Mouse (Mus musculus): ENCODE results near the gene Slc25a35. TPM values are rescaled to one million over a fixed set of nuclear protein-coding genes. Genes with fewer than 3 reads are reported as not detected.
"Not testable (repeated sequence)": the region's sequence is repeated elsewhere in the genome, so short reads cannot be mapped to it uniquely, and the experiment has no call there.

Slc25a35 gene
- polyA plus RNA-seq, 1 experiment from 2014 or later, result 2.1 TPM

DNA sequence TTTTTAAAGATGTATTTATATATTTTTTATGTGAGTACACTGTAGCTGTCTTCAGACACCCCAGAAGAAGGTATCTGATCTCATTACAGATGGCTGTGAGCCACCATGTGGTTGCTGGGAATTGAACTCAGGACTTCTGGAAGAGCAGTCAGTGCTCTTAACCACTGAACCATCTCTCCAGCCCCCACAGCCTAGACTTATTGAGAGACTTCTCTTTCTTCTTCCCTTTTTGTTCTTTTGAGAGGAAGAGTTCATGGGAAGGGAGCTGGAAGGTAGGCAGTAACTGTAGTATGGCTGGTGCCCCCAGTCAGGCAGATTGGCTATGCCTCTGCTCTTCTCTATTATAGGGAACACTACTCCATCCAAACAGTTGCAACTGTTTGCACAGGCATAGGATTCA is 38.6 kb downstream of the Slc25a35 start:
- H3K9ac ChIP-seq (ENCODE audit: low read length); H3K9me3 ChIP-seq (ENCODE audit: control insufficient read depth, low read length); H3K4me1 ChIP-seq (ENCODE audit: control insufficient read depth, insufficient read depth, low read length); H3K27ac ChIP-seq (ENCODE audit: low read depth, low read length); ATAC-seq (ENCODE audit: insufficient read depth, low FRiP score, low TSS enrichment); H3K27me3 ChIP-seq (ENCODE audit: control insufficient read depth, insufficient read depth, low read length); H3K4me2 ChIP-seq (ENCODE audit: low read depth); DNase-seq (ENCODE audit: low spot score); H3K36me3 ChIP-seq (ENCODE audit: control insufficient read depth, insufficient read depth, low read length); H3K4me3 ChIP-seq (ENCODE audit: low read depth, low read length): not testable (repeated sequence)

DNA sequence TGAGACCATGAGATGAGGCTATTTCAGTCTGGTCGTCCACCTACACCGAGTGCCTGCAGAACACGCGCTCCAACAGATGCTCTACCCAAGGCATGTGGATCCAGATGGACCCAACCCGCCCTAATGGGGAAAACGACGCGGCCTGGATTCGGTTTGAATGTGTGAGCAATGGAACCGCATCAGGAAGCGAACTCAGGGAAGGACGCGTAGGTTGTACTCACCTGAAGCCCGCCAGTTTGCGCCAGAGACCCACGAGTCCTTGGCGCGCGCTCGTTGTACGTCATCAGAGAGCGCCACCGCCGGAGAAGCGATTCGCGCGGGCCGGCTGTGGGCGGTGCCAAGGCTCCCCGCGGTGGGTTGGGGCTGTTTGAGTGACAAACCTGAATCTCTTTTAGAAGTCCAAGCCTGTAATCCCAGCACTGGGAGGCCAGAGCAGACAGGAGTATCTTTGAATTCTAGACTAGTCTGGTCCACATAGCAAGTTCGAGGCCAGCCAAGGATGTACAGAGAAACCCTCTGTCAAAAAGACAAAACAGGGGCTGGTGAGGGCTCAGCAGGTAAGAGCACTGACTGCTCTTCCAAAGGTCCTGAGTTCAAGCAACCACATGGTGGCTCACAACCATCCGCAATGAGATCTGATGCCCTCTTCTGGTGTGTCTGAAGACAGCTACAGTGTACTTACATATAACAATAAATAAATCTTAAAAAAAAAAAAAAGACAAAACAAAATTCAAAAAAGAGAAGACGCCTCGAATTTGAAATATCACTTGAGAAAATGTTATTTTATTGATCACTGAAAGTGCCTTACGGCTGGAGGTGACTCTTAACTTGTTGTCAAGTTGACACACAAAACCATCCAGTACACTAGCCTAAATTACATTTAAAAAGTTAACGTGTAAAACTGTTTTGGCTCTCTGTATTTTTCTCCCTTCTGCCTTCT is 40.5 kb downstream of the Slc25a35 start, which contains the start of gene Pfas:
Gene Pfas (minus strand): TSS at position 279 of the 940 bp plus-strand sequence.
- Histone ChIP-seq H3K4me2 (ENCODE audit: low read depth) (peak within 1 kb of the TSS; percentile 47), H3K4me1 (ENCODE audit: control insufficient read depth, insufficient read depth, low read length) (peaks cover 8% of the 10 kb centered on the region; the same call in 1 of the 2 replicates), H3K27ac (ENCODE audit: low read depth, low read length) (no peak within 1 kb of the TSS), H3K4me3 (ENCODE audit: low read depth, low read length) (peak within 1 kb of the TSS; percentile 71), H3K9me3 (ENCODE audit: control insufficient read depth, low read length) (no peaks in the 10 kb centered on the region), H3K36me3 (ENCODE audit: control insufficient read depth, insufficient read depth, low read length) (no peaks in the 10 kb centered on the region), H3K27me3 (ENCODE audit: control insufficient read depth, insufficient read depth, low read length) (no peaks in the 10 kb centered on the region), H3K9ac (ENCODE audit: low read length) (peak within 1 kb of the TSS; percentile 70)
- DNase-seq (ENCODE audit: low spot score) (peak; percentile 95), ATAC-seq (ENCODE audit: insufficient read depth, low FRiP score, low TSS enrichment) (peak; percentile 68; the same call in 1 of the 2 replicates)
- 9% methylated on average over 38 of the region's 38 CpGs for WGBS

DNA sequence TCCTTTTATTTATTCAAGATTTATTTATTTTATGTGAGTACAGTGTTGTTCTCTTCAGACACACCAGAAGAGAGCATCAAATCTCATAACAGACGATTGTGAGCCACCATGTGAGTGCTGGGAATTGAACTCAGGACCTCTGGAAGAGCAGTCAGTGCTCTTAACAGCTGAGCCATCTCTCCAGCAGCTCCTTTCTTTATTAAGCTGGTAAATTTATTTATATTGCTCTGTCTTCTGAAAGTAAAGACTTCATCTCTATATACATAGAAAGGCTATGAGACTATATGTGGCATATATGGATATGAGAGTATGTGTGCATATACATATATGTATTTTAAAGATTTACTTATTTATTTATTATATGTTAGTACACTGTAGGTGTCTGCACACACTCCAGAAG is 41.6 kb downstream of the Slc25a35 start:
- Histone ChIP-seq H3K4me3 (ENCODE audit: low read depth, low read length) (no peak overlapping the region), H3K4me1 (ENCODE audit: control insufficient read depth, insufficient read depth, low read length) (peaks cover 8% of the 10 kb centered on the region; the same call in 1 of the 2 replicates), H3K36me3 (ENCODE audit: control insufficient read depth, insufficient read depth, low read length) (no peaks in the 10 kb centered on the region), H3K27ac (ENCODE audit: low read depth, low read length) (no peak overlapping the region), H3K9ac (ENCODE audit: low read length) (no peak overlapping the region), H3K27me3 (ENCODE audit: control insufficient read depth, insufficient read depth, low read length) (no peaks in the 10 kb centered on the region), H3K9me3 (ENCODE audit: control insufficient read depth, low read length) (no peaks in the 10 kb centered on the region), H3K4me2 (ENCODE audit: low read depth) (no peak overlapping the region)
- ATAC-seq (ENCODE audit: insufficient read depth, low FRiP score, low TSS enrichment), result no peak
- 100% methylated on average over 1 of the region's 1 CpGs for WGBS
- no peak for DNase-seq (ENCODE audit: low spot score)

DNA sequence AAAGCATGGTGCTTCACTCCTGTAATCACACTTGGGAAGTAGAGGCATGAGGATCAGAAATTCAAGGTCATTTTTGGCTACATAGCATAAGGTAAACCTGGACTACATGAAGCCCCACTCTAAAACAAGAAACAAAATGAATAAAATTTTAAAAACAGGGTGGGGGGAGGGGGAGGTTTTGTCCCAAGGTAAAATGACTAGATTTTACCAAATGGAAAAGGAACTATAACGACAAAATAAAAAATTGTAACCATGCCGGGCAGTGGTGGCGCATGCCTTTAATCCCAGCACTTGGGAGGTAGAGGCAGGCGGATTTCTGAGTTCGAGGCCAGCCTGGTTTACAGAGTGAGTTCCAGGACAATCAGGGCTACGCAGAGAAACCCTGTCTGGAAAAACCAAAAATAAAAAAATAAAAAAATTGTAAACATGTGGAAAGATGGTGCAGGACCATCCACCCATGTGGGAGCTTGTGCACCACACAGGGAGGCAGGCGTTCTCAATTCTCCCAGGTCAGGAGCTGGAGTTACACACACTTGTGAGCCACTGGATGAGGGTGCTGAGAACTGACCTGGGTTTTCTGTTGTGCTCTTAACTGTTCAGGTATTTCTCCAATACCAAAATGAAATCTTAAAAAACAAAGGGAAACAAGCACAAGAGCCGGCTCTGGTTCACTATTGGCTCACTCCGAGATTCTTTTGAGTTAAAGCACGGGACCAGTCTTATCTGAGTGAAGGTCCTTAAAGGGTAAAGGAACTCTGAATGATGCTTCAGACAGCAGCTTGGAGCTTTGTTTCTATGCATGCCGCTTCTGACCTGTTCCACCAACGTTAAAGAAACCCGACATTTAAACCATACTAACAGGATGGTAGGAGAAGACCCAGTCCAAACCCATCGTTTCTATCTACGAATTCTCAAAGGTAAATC is 42.7 kb downstream of the Slc25a35 start:
- Histone ChIP-seq H3K27me3 (ENCODE audit: control insufficient read depth, insufficient read depth, low read length) (no peaks in the 10 kb centered on the region), H3K9ac (ENCODE audit: low read length) (no peak overlapping the region), H3K4me2 (ENCODE audit: low read depth) (no peak overlapping the region), H3K36me3 (ENCODE audit: control insufficient read depth, insufficient read depth, low read length) (no peaks in the 10 kb centered on the region), H3K9me3 (ENCODE audit: control insufficient read depth, low read length) (no peaks in the 10 kb centered on the region), H3K4me3 (ENCODE audit: low read depth, low read length) (no peak overlapping the region), H3K27ac (ENCODE audit: low read depth, low read length) (no peak overlapping the region), H3K4me1 (ENCODE audit: control insufficient read depth, insufficient read depth, low read length) (peaks cover 8% of the 10 kb centered on the region; the same call in 1 of the 2 replicates)
- WGBS, result 91% methylated on average over 15 of the region's 15 CpGs
- DNase-seq (ENCODE audit: low spot score) (no peak), ATAC-seq (ENCODE audit: insufficient read depth, low FRiP score, low TSS enrichment) (no peak)

DNA sequence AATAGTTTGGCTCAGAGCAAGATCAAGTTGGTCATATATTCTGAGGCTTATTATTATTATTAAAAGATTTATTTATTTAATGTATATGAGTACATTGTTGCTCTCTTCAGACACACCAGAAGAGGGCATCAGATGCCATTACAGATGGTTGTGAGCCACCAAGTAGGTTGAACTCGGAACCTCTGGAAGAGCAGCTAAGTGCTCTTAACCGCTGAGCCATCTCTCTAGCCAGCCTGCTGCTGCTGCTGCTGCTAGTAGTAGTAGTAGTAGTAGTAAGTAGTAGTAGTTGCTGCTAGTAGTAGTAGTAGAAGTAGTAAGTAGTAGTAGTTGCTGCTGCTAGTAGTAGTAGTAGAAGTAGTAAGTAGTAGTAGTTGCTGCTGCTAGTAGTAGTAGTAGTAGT is 43.5 kb downstream of the Slc25a35 start:
- not testable (repeated sequence) for H3K9me3 ChIP-seq (ENCODE audit: control insufficient read depth, low read length); H3K9ac ChIP-seq (ENCODE audit: low read length); H3K36me3 ChIP-seq (ENCODE audit: control insufficient read depth, insufficient read depth, low read length); DNase-seq (ENCODE audit: low spot score); H3K27me3 ChIP-seq (ENCODE audit: control insufficient read depth, insufficient read depth, low read length); H3K27ac ChIP-seq (ENCODE audit: low read depth, low read length); H3K4me1 ChIP-seq (ENCODE audit: control insufficient read depth, insufficient read depth, low read length); ATAC-seq (ENCODE audit: insufficient read depth, low FRiP score, low TSS enrichment)
- H3K4me3 ChIP-seq (ENCODE audit: low read depth, low read length), result peak overlapping the region; percentile 52
- peak overlapping the region; percentile 70 for H3K4me2 ChIP-seq (ENCODE audit: low read depth)
- 76% methylated on average over 2 of the region's 2 CpGs for WGBS

DNA sequence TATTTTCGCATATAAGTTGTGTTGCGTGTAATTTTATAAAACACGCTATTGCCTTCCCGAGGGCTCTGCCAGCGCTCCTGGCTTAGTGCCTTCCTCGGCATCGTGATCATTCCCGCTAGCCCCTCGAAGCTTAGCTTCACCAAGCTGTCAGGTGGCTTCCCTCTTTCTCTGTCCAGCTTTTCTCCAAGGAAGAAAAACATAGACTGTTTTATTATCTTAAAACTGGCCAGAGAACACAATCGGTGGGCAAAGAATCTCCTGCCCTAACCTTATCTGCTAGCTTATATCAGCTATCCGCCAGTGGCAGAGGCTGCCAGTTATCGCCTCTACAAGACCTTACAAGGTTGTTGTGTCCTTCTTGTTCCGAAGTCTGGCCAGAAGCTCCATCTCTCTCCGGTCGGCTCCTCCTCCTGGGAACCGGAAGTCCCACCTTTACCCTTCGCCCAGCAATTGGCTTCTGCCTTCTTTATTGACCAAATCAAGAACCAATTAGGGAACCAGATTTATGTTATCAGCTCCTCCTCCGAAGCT is 44.2 kb downstream of the Slc25a35 start:
- under 1% methylated on average over 18 of the region's 18 CpGs for WGBS
- peak overlapping the region; percentile 77 for H3K27ac ChIP-seq (ENCODE audit: low read depth, low read length)
- no peaks in the 10 kb centered on the region for H3K36me3 ChIP-seq (ENCODE audit: control insufficient read depth, insufficient read depth, low read length)
- peak overlapping the region; percentile 52 for H3K4me3 ChIP-seq (ENCODE audit: low read depth, low read length)
- DNase-seq (ENCODE audit: low spot score) (peak; percentile 83), ATAC-seq (ENCODE audit: insufficient read depth, low FRiP score, low TSS enrichment) (no peak)
- H3K4me1 ChIP-seq (ENCODE audit: control insufficient read depth, insufficient read depth, low read length), result peaks cover 15% of the 10 kb centered on the region; the same call in 1 of the 2 replicates
- H3K9ac ChIP-seq (ENCODE audit: low read length), result peak overlapping the region; percentile 53; the same call in 1 of the 2 replicates
- no peaks in the 10 kb centered on the region for H3K9me3 ChIP-seq (ENCODE audit: control insufficient read depth, low read length)
- H3K4me2 ChIP-seq (ENCODE audit: low read depth), result peak overlapping the region; percentile 70
- no peaks in the 10 kb centered on the region for H3K27me3 ChIP-seq (ENCODE audit: control insufficient read depth, insufficient read depth, low read length)

DNA sequence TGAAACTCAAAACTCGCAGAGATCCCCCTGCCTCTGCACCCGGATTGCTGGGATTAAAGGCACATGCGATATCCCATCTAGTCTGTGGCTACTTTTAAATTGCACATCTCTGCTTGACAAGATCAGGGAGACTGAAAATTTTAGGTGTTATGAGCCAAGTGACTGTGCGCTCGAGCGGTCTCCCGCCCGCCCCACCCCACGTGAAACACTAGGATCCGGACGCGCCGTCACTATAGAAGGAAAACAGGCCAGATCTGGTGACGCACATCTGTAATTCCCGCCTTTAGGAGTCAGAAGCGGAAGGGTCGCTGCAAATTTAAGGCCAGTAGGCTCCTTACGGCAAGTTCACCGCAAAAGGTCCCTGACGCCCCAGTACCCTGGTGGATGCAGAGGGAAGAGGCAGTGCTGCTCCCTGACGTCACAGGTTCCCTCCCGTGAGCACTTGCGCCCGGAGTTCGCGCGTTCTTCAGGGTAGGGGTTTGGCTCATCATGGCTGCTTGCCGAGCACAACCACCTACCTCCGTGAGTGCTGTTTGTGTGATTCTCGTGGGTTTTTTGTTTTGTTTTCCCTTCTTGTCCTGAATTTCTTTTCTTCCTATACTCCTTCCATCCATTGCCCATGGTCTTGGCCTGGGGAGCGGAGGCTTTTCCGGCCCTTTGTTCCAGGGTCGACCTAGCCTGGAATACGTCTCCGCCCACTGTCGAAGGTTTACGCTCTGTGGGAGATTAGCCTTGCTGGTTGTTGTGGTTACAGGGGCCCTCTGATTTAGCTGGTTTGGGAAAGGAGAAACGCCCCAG is 47.9 kb downstream of the Slc25a35 start, which contains the start of gene Ctc1:
Gene Ctc1 (plus strand): TSS at position 268 of the 798 bp plus-strand sequence.
- peak within 1 kb of the TSS; percentile 71 for H3K4me2 ChIP-seq (ENCODE audit: low read depth)
- no peaks in the 10 kb centered on the region for H3K27me3 ChIP-seq (ENCODE audit: control insufficient read depth, insufficient read depth, low read length)
- no peaks in the 10 kb centered on the region for H3K9me3 ChIP-seq (ENCODE audit: control insufficient read depth, low read length)
- peak within 1 kb of the TSS; percentile 58 for H3K4me3 ChIP-seq (ENCODE audit: low read depth, low read length)
- ATAC-seq (ENCODE audit: insufficient read depth, low FRiP score, low TSS enrichment) (peak; percentile 94), DNase-seq (ENCODE audit: low spot score) (peak; percentile 93)
- peaks cover 10% of the 10 kb centered on the region; the same call in 1 of the 2 replicates for H3K4me1 ChIP-seq (ENCODE audit: control insufficient read depth, insufficient read depth, low read length)
- no peaks in the 10 kb centered on the region for H3K36me3 ChIP-seq (ENCODE audit: control insufficient read depth, insufficient read depth, low read length)
- H3K27ac ChIP-seq (ENCODE audit: low read depth, low read length), result peak within 1 kb of the TSS; percentile 24; the same call in 1 of the 2 replicates
- WGBS, result 6% methylated on average over 38 of the region's 38 CpGs
- H3K9ac ChIP-seq (ENCODE audit: low read length), result peak within 1 kb of the TSS; percentile 85

Data from neural tube, embryonic 11.5 days (tissue).